Mouse (Mus musculus): ENCODE data around the gene Imp3. TPM values are rescaled to one million over a fixed set of nuclear protein-coding genes. Genes with fewer than 3 reads are reported as not detected.

The Imp3 gene
- polyA plus RNA-seq, 1 experiment from 2014 or later = 69.6 TPM

Other genes with a start within 250 kb of the Imp3 start
- 9.4 and 10.5 TPM in 2 replicates for gene Lingo1, start 141.0 kb upstream of the Imp3 start, polyA plus RNA-seq (2016; fragmentation: Nextera tagmentation; extraction: Ambion mirVana)
- not detected in 2 replicates for gene Odf3l1, start 72.8 kb upstream of the Imp3 start, polyA plus RNA-seq (2016; fragmentation: Nextera tagmentation; extraction: Ambion mirVana)
- gene Cspg4, start 72.4 kb upstream of the Imp3 start, polyA plus RNA-seq (2016; fragmentation: Nextera tagmentation; extraction: Ambion mirVana) = 3.0 and 3.8 TPM in 2 replicates
- 6.0 and 6.2 TPM in 2 replicates for gene Snx33, start 9.1 kb upstream of the Imp3 start, polyA plus RNA-seq (2016; fragmentation: Nextera tagmentation; extraction: Ambion mirVana)
- 25.7 and 27.6 TPM in 2 replicates for gene Snupn, start 13.4 kb downstream of the Imp3 start, polyA plus RNA-seq (2016; fragmentation: Nextera tagmentation; extraction: Ambion mirVana)
- gene Ptpn9, start 57.4 kb downstream of the Imp3 start, polyA plus RNA-seq (2016; fragmentation: Nextera tagmentation; extraction: Ambion mirVana) = 26.1 and 27.4 TPM in 2 replicates
- gene Sin3a, start 134.6 kb downstream of the Imp3 start, polyA plus RNA-seq (2016; fragmentation: Nextera tagmentation; extraction: Ambion mirVana) = 42.1 and 52.7 TPM in 2 replicates
- gene Man2c1, start 193.2 kb downstream of the Imp3 start, polyA plus RNA-seq (2016; fragmentation: Nextera tagmentation; extraction: Ambion mirVana) = 50.8 and 52.1 TPM in 2 replicates
- gene Neil1, start 210.8 kb downstream of the Imp3 start, polyA plus RNA-seq (2016; fragmentation: Nextera tagmentation; extraction: Ambion mirVana) = 6.1 TPM in 2 replicates
- gene Commd4, start 220.9 kb downstream of the Imp3 start, polyA plus RNA-seq (2016; fragmentation: Nextera tagmentation; extraction: Ambion mirVana) = 108 TPM in 2 replicates